Mouse (Mus musculus) CH12.LX (cell line): Measurements from ENCODE around the gene Ddr1. TPM values are rescaled to one million over a fixed set of nuclear protein-coding genes. Genes with fewer than 3 reads are reported as not detected.

Experiments used
- DNase-seq: peaks from one replicate; pipeline ENCODE4 v3.0.0-alpha.2; 2013; ENCODE audit errors: extremely low read depth
- H3K27ac ChIP-seq: 2 replicates; pipeline ENCODE4 v1.5.1; 2012; ENCODE audit warnings: low read depth, mild to moderate bottlenecking, control low read depth, moderate library complexity; ENCODE audit not compliant: insufficient read depth
- H3K27me3 ChIP-seq: replicated peaks from 2 replicates; pipeline ENCODE3; 2012; ENCODE audit warnings: inconsistent platforms
- H3K36me3 ChIP-seq, 2 experiments: replicated peaks in 1 of 2; 2 replicates each; pipeline versions ENCODE3 to v1.6.1; 2012; ENCODE audit warnings: inconsistent platforms in 1 of 2, low read length in 1 of 2, mild to moderate bottlenecking in 1 of 2, mixed read lengths in 1 of 2, moderate library complexity in 1 of 2; ENCODE audit not compliant: control insufficient read depth in 1 of 2, insufficient read depth in 1 of 2
- H3K4me1 ChIP-seq, 2 experiments: 2 replicates each; pipeline ENCODE4 v1.6.1; 2012; ENCODE audit warnings: inconsistent platforms in 1 of 2, moderate library complexity in 1 of 2; ENCODE audit not compliant: insufficient read depth in 2 of 2, control insufficient read depth in 1 of 2
- H3K4me2 ChIP-seq: 2 replicates; pipeline ENCODE4 v1.6.1; 2012; ENCODE audit warnings: low read depth, mild to moderate bottlenecking, control low read depth; ENCODE audit not compliant: poor library complexity, insufficient read depth, severe bottlenecking
- H3K4me3 ChIP-seq, 3 experiments: fragments of 150-350 bp in 1 of 3; sonication (generic) in 1 of 3; replicated peaks in 1 of 3; 2 replicates each; pipeline versions ENCODE3 to v1.5.1; 2011 to 2012; ENCODE audit warnings: low read depth in 2 of 3, low read length in 2 of 3, mild to moderate bottlenecking in 2 of 3, moderate library complexity in 2 of 3, control low read depth in 1 of 3, improper control_type of control experiment in 1 of 3, inconsistent platforms in 1 of 3, mixed read lengths in 1 of 3; ENCODE audit not compliant: poor library complexity in 1 of 3
- H3K79me2 ChIP-seq: replicated peaks from 2 replicates; pipeline ENCODE4 v1.6.1; 2012; ENCODE audit warnings: mild to moderate bottlenecking, moderate library complexity; ENCODE audit not compliant: control insufficient read depth, poor library complexity, insufficient read depth, severe bottlenecking; ENCODE audit errors: extremely low read depth
- H3K9ac ChIP-seq: 2 replicates; pipeline ENCODE4 v1.6.1; 2012; ENCODE audit warnings: low read depth, mild to moderate bottlenecking, control low read depth, moderate library complexity; ENCODE audit not compliant: insufficient read depth
- H3K9me3 ChIP-seq: replicated peaks from 2 replicates; pipeline ENCODE3; 2012; ENCODE audit warnings: low read length, inconsistent platforms, mixed read lengths
- CHD1 ChIP-seq: IDR thresholded peaks from 2 replicates; pipeline ENCODE4 v1.6.1; 2012; ENCODE audit warnings: low read depth, low read length, improper control_type of control experiment, inconsistent platforms
- CHD2 ChIP-seq: IDR thresholded peaks from 2 replicates; pipeline ENCODE4 v1.6.1; 2011; ENCODE audit warnings: low read length, improper control_type of control experiment
- CTCF ChIP-seq, 2 experiments: IDR thresholded peaks in 1 of 2; conservative IDR thresholded peaks in 1 of 2; 2 replicates each; pipeline ENCODE4 v1.5.1; 2011 to 2012; ENCODE audit warnings: low read depth in 2 of 2, low read length in 2 of 2, improper control_type of control experiment in 1 of 2, inconsistent platforms in 1 of 2, mild to moderate bottlenecking in 1 of 2, moderate library complexity in 1 of 2
- ELF1 ChIP-seq: IDR thresholded peaks from 2 replicates; pipeline ENCODE4 v1.6.1; 2014; ENCODE audit warnings: low read depth, mild to moderate bottlenecking, inconsistent platforms, low read length, improper control_type of control experiment
- ETS1 ChIP-seq: conservative IDR thresholded peaks from 2 replicates; pipeline ENCODE4 v1.6.1; 2012; ENCODE audit warnings: low read depth, mild to moderate bottlenecking, inconsistent platforms, low read length, improper control_type of control experiment, moderate library complexity
- GABPA ChIP-seq: IDR thresholded peaks from 2 replicates; pipeline ENCODE4 v1.6.1; 2012; ENCODE audit warnings: low read depth, low read length, improper control_type of control experiment, inconsistent platforms; ENCODE audit not compliant: insufficient replicate concordance
- IRF4 ChIP-seq: IDR thresholded peaks from 2 replicates; pipeline ENCODE4 v1.6.1; 2014; ENCODE audit warnings: low read depth, mild to moderate bottlenecking, inconsistent platforms, low read length, improper control_type of control experiment
- JUN ChIP-seq: IDR thresholded peaks from 2 replicates; pipeline ENCODE4 v1.6.1; 2011; ENCODE audit warnings: low read depth, mild to moderate bottlenecking, low read length, improper control_type of control experiment, moderate library complexity; ENCODE audit not compliant: insufficient read depth
- KAT2A ChIP-seq: IDR thresholded peaks from 2 replicates; pipeline ENCODE4 v1.6.1; 2012; ENCODE audit warnings: low read length, improper control_type of control experiment, inconsistent platforms; ENCODE audit not compliant: insufficient replicate concordance
- MAFK ChIP-seq: IDR thresholded peaks from 2 replicates; pipeline ENCODE4 v1.6.1; 2011; ENCODE audit warnings: low read length, improper control_type of control experiment; ENCODE audit not compliant: insufficient replicate concordance
- MAX ChIP-seq: IDR thresholded peaks from 2 replicates; pipeline ENCODE4 v1.6.1; 2011; ENCODE audit warnings: low read length, improper control_type of control experiment
- MEF2A ChIP-seq: IDR thresholded peaks from 2 replicates; pipeline ENCODE4 v1.6.1; 2014; ENCODE audit warnings: low read depth, mild to moderate bottlenecking, inconsistent platforms, low read length, improper control_type of control experiment, borderline replicate concordance
- MYC ChIP-seq: IDR thresholded peaks from 2 replicates; pipeline ENCODE4 v1.6.1; 2011; ENCODE audit warnings: low read depth, mild to moderate bottlenecking, improper control_type of control experiment, low read length
- PAX5 ChIP-seq: IDR thresholded peaks from 2 replicates; pipeline ENCODE4 v1.6.1; 2012; ENCODE audit warnings: low read length, inconsistent platforms, mixed read lengths
- RCOR1 ChIP-seq: conservative IDR thresholded peaks from 2 replicates; pipeline ENCODE4 v1.6.1; 2012; ENCODE audit warnings: low read depth, mild to moderate bottlenecking, inconsistent platforms, low read length, improper control_type of control experiment
- SIN3A ChIP-seq: IDR thresholded peaks from 2 replicates; pipeline ENCODE4 v1.6.1; 2012; ENCODE audit warnings: low read length, improper control_type of control experiment, inconsistent platforms
- SMC3 ChIP-seq: IDR thresholded peaks from 2 replicates; pipeline ENCODE4 v1.6.1; 2011; ENCODE audit warnings: low read depth, low read length, improper control_type of control experiment
- TBP ChIP-seq: conservative IDR thresholded peaks from 2 replicates; pipeline ENCODE4 v1.6.1; 2011; ENCODE audit warnings: low read depth, low read length, improper control_type of control experiment
- TCF12 ChIP-seq: IDR thresholded peaks from 2 replicates; pipeline ENCODE4 v1.6.1; 2014; ENCODE audit warnings: low read depth, mild to moderate bottlenecking, inconsistent platforms, low read length, improper control_type of control experiment
- USF2 ChIP-seq: conservative IDR thresholded peaks from 2 replicates; pipeline ENCODE4 v1.6.1; 2011; ENCODE audit warnings: low read depth, low read length, improper control_type of control experiment
- ZC3H11A ChIP-seq: IDR thresholded peaks from 2 replicates; pipeline ENCODE4 v1.6.1; 2012; ENCODE audit warnings: low read depth, mild to moderate bottlenecking, inconsistent platforms, low read length, improper control_type of control experiment
- ZKSCAN1 ChIP-seq: IDR thresholded peaks from 2 replicates; pipeline ENCODE4 v1.6.1; 2012; ENCODE audit warnings: low read depth, inconsistent platforms, low read length, improper control_type of control experiment, borderline replicate concordance
- ZMIZ1 ChIP-seq: IDR thresholded peaks from 2 replicates; pipeline ENCODE4 v1.6.1; 2012; ENCODE audit warnings: low read depth, mild to moderate bottlenecking, inconsistent platforms, low read length, improper control_type of control experiment
- ZNF384 ChIP-seq: IDR thresholded peaks from 2 replicates; pipeline ENCODE4 v1.6.1; 2012; ENCODE audit warnings: low read depth, low read length, improper control_type of control experiment, inconsistent platforms
- dilution Hi-C: fragments of 300-500 bp; cut with MboI; formaldehyde crosslinking; loops from 2 replicates; pipeline ENCODE4 v1.14.3; 2020; ENCODE audit warnings: low sequenced_read_pairs; ENCODE audit not compliant: extremely low pct_unique_long_range_greater_than_20kb, extremely low pct_ligation_motif_present
- in situ Hi-C: fragments of 300-500 bp; cut with MboI; formaldehyde crosslinking; loops from 3 replicates; pipeline ENCODE4 v1.14.3; 2019; ENCODE audit warnings: low sequenced_read_pairs, low pct_ligation_motif_present, low pct_unique_long_range_greater_than_20kb, mixed read lengths
- polyA plus RNA-seq: library from polyadenylated mRNA; unstranded; fragments of >175 nt; gene quantifications from 2 replicates; pipeline ENCODE4 v1.2.1, GENCODE M21; 2012; ENCODE audit warnings: low read depth; ENCODE audit not compliant: insufficient read length
- total RNA-seq, 2 experiments: library from RNA; depleted of rRNA; stranded (reverse); fragments of 300-350 nt in 1 of 2; fragments of >200 nt in 1 of 2; gene quantifications; 2 replicates each; pipeline ENCODE4 v1.2.3; 2012 to 2014

The Ddr1 gene
- total and polyA plus RNA-seq, 3 experiments: 0.83 to 3.6 (median 3.1) TPM

DNA sequence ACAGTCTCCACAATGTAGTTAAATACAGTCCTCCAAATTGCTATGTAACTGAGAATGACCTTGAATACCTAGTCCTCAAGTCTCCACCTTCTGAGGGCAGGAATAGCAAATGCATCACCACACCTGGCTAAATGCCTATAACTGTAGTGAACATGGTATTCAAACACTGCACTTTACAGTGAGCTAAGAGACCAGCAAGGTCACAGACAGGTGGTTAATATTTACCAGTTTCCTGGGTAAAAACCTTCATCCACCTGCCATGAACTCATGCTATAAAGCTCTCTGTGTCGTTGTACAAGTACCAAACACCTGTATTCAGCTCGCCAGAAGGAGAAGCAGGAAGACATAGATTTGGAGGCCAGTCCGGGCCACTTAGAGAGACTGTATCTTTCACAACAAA, 11.7 kb upstream of the Ddr1 start:
- no peak for DNase-seq
- Histone ChIP-seq H3K9ac (no peak overlapping the region), H3K4me2 (no peak overlapping the region), H3K27me3 (peaks cover 20% of the 10 kb centered on the region), H3K27ac (no peak overlapping the region), H3K4me1 (no peaks in the 10 kb centered on the region), H3K36me3 (no peaks in the 10 kb centered on the region), H3K79me2 (no peaks in the 10 kb centered on the region), H3K9me3 (peaks cover 7% of the 10 kb centered on the region), H3K4me3 (no peak overlapping the region)
- dilution Hi-C loops (no loop called here), in situ Hi-C loops (no loop called here)
- TF ChIP-seq RCOR1: no peak
- no peak for TF ChIP-seq ETS1
- no peak for TF ChIP-seq IRF4
- no peak for TF ChIP-seq SMC3
- TF ChIP-seq ZNF384: no peak
- no peak for TF ChIP-seq PAX5
- no peak for TF ChIP-seq TBP
- no peak for TF ChIP-seq ZMIZ1
- TF ChIP-seq MYC: no peak
- no peak for TF ChIP-seq KAT2A
- TF ChIP-seq MEF2A: no peak

DNA sequence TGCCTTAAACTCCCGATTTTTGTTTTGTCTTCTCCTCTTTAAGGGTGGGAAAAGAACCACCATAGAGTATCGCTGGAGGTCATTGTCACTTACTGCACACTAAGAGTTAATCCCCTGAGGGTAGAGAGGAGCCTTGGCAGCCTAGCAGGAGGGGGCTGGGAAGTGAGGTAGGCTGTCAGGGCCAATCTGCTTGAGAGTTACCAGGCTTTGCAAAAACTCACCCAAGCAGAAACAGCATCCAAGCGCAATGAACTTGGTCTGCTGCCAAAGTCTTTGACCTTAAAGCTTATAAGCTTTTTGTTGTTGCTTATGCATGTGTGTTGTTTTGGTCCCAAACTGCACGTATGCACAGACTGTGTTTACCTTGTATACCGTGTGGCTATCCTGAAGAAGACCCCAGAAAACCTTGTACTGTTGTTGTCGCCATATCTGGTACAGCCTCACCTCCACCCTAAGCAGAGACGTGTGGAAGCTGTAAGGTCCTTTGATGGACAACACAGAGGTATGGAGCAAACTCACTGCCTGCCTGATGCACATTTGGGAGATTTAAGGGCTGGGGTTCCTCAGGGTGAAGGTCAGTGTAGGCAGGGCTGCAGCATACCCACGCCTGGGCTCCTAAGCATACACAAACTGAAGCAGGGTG, 6.4 kb upstream of the Ddr1 start:
- H3K79me2 ChIP-seq: no peaks in the 10 kb centered on the region
- DNase-seq: no peak
- no peak overlapping the region for H3K4me2 ChIP-seq
- no peak for TF ChIP-seq CHD1
- no peak for TF ChIP-seq KAT2A
- TF ChIP-seq PAX5: no peak
- no peak for TF ChIP-seq MYC
- TF ChIP-seq MAFK: no peak
- no peak for TF ChIP-seq USF2
- no peak for TF ChIP-seq ZKSCAN1
- TF ChIP-seq CHD2: no peak
- TF ChIP-seq ETS1: no peak
- TF ChIP-seq ELF1: no peak
- TF ChIP-seq CTCF (conservative IDR thresholded peaks at IDR 0.05 in 1 of 2, IDR thresholded peaks at IDR 0.05 in 1 of 2; ENCODE audit: low read depth in 2 of 2, low read length in 2 of 2): no peak
- TF ChIP-seq MEF2A: no peak
- no peak for TF ChIP-seq JUN
- no peak for TF ChIP-seq TCF12
- no peak for TF ChIP-seq SIN3A
- no peak for TF ChIP-seq MAX
- no peak for TF ChIP-seq GABPA
- no peak for TF ChIP-seq ZC3H11A
- H3K9me3 ChIP-seq: no peaks in the 10 kb centered on the region
- H3K4me1 ChIP-seq: peaks cover 3 to 4% of the 10 kb centered on the region in 2 experiments; a peak in 1 of 4 replicates
- no peak overlapping the region for H3K9ac ChIP-seq
- H3K27me3 ChIP-seq: peaks cover 19% of the 10 kb centered on the region
- in situ Hi-C loops: no loop called here
- dilution Hi-C loops: no loop called here
- no peak overlapping the region for H3K4me3 ChIP-seq
- no peaks in the 10 kb centered on the region for H3K36me3 ChIP-seq
- H3K27ac ChIP-seq: no peak overlapping the region
